Mouse (Mus musculus): Measurements from ENCODE around the gene Ap1ar. TPM values are rescaled to one million over a fixed set of nuclear protein-coding genes. Genes with fewer than 3 reads are reported as not detected.
"Not testable (repeated sequence)": the region's sequence is repeated elsewhere in the genome, so short reads cannot be mapped to it uniquely, and the experiment has no call there.

Gene Ap1ar
- polyA plus RNA-seq, 1 experiment from 2014 or later, result 32.2 TPM

DNA sequence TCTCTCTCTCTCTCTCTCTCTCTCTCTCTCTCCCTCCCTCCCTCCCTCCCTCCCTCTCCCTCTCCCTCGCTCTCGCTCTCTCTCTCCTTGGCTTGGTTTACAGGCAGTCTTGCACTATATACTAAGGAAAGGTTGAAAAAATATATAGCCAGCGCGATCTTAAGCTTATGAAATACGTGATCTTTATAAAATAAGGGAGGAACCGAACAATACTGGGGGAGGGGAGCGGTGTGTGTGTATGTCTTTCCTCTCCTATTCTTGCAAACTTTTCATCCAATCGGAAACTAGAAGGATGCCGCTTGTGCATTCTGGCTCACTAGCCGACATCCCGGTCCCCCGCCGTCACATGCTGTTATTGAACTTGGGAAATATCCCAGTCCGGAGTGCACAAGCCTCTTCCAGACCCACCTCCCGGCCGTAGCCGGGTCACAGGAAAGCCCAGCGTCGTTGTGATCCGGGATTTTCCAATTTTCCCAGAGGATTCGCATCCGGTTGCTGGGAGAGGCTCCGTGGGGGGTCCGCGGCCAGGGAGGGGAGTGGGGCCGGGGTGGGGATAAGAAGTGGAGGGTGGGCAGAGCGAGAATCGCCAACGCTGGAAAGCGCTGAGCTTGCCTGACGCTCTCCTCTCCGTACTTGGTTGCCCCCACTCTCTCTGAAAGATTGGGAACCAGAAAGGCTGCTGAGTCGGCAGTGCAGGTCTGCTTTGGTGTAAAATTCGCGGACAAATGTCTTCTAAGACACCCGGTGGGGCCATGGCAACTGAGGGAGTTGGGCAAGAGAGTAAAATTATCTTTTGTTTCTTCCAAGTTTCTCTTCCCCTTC lies 46.9 kb downstream of the Ap1ar start:
- Histone ChIP-seq H3K36me3 (ENCODE audit: control insufficient read depth, insufficient read depth, low read length) (no peaks in the 10 kb centered on the region), H3K4me1 (replicated peaks; ENCODE audit: control insufficient read depth, insufficient read depth) (peaks cover 3% of the 10 kb centered on the region), H3K9ac (ENCODE audit: low read length) (peak overlapping the region; percentile 70), H3K9me3 (ENCODE audit: control insufficient read depth, low read length) (no peaks in the 10 kb centered on the region), H3K4me3 (ENCODE audit: low read depth, low read length) (peak overlapping the region; percentile 62), H3K27ac (replicated peaks) (peak overlapping the region; percentile 75), H3K4me2 (replicated peaks; ENCODE audit: low read depth) (peak overlapping the region; percentile 97), H3K27me3 (ENCODE audit: control insufficient read depth, insufficient read depth, low read length) (no peaks in the 10 kb centered on the region)
- no peak for TF ChIP-seq EP300 (optimal IDR thresholded peaks at IDR 0.05)
- no peak for TF ChIP-seq CTCF (IDR thresholded peaks at IDR 0.05; ENCODE audit: low read depth)
- peak; percentile 61 for ATAC-seq (ENCODE audit: low FRiP score, low TSS enrichment)
- WGBS, result under 1% methylated on average over 34 of the region's 36 CpGs
- DNase-seq (ENCODE audit: low spot score), result peak; percentile 47

DNA sequence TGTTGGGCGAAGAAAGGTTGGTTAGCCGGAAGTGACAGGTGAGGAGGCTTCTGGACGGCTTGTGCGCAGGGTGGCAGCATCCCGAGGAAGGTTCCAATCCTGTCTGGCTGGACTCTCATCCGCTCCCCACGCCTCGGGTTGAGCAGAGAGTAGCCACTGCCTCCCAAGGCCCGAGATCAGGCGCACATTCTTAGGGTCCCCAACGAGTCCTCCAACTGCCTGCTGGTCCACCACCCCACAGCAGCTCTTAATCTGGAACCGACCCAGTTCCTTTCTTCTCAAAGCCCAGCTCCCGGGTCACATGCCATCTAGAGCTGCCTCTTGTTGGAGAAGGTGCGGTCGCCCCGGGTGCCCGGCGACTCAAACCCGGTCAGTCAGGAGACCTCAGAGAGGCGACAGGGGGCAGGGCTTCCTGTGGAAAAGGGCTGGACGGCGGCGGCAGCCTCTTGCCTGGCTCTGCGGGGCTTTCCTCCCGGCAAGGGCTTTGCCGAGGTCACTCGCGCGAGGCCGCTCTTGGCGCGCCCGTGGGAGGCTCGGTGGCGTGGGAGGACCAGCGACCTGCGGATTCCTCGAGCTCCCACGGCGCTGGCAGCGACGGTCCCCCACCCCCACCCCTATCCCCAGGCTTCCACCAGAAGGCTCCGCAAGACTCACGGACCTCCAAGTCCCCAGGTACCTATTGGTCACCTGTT lies 47.7 kb downstream of the Ap1ar start, which contains the start of gene Tifa:
Gene Tifa, plus strand, starts transcription at position 306 of the 692 bp plus-strand sequence.
- Histone ChIP-seq H3K36me3 (ENCODE audit: control insufficient read depth, insufficient read depth, low read length) (no peaks in the 10 kb centered on the region), H3K27me3 (ENCODE audit: control insufficient read depth, insufficient read depth, low read length) (no peaks in the 10 kb centered on the region), H3K4me3 (ENCODE audit: low read depth, low read length) (peak within 1 kb of the TSS; percentile 62), H3K9ac (ENCODE audit: low read length) (peak within 1 kb of the TSS; percentile 70), H3K27ac (replicated peaks) (peak within 1 kb of the TSS; percentile 75), H3K4me2 (replicated peaks; ENCODE audit: low read depth) (peak within 1 kb of the TSS; percentile 97), H3K9me3 (ENCODE audit: control insufficient read depth, low read length) (no peaks in the 10 kb centered on the region), H3K4me1 (replicated peaks; ENCODE audit: control insufficient read depth, insufficient read depth) (peaks cover 3% of the 10 kb centered on the region)
- peak; percentile 67 for DNase-seq (ENCODE audit: low spot score)
- peak; percentile 81 for ATAC-seq (ENCODE audit: low FRiP score, low TSS enrichment)
- 2% methylated on average over 44 of the region's 44 CpGs for WGBS
- TF ChIP-seq CTCF (IDR thresholded peaks at IDR 0.05; ENCODE audit: low read depth) (peak; percentile 45; the same call in 1 of the 2 replicates), EP300 (optimal IDR thresholded peaks at IDR 0.05) (no peak)

DNA sequence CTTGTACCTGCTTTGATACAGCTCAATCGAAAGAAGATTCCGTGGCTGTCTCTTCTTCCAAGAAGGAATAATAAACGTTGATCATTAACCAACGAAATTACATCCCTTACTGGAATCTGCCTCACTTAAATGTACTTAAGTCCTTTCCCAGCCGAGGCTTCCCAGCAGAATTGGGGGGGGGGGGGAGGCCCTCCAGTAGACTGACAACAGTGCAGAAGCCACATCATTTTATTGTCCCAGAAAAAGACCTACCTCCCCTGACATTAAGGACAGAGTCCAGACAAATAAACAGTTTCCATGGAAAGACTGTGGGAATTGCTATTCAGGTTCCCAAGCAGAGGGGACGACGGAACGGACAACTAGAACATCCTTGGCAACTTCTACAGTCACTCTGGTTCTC lies 48.4 kb downstream of the Ap1ar start:
- Histone ChIP-seq H3K4me2 (replicated peaks; ENCODE audit: low read depth) (peak overlapping the region; percentile 97), H3K27me3 (ENCODE audit: control insufficient read depth, insufficient read depth, low read length) (no peaks in the 10 kb centered on the region), H3K36me3 (ENCODE audit: control insufficient read depth, insufficient read depth, low read length) (no peaks in the 10 kb centered on the region), H3K4me3 (ENCODE audit: low read depth, low read length) (no peak overlapping the region), H3K9ac (ENCODE audit: low read length) (no peak overlapping the region), H3K27ac (replicated peaks) (no peak overlapping the region), H3K4me1 (replicated peaks; ENCODE audit: control insufficient read depth, insufficient read depth) (peaks cover 3% of the 10 kb centered on the region), H3K9me3 (ENCODE audit: control insufficient read depth, low read length) (no peaks in the 10 kb centered on the region)
- TF ChIP-seq CTCF (IDR thresholded peaks at IDR 0.05; ENCODE audit: low read depth) (no peak), EP300 (optimal IDR thresholded peaks at IDR 0.05) (no peak)
- ATAC-seq (ENCODE audit: low FRiP score, low TSS enrichment) (no peak), DNase-seq (ENCODE audit: low spot score) (no peak)
- 40% methylated on average over 8 of the region's 8 CpGs for WGBS

DNA sequence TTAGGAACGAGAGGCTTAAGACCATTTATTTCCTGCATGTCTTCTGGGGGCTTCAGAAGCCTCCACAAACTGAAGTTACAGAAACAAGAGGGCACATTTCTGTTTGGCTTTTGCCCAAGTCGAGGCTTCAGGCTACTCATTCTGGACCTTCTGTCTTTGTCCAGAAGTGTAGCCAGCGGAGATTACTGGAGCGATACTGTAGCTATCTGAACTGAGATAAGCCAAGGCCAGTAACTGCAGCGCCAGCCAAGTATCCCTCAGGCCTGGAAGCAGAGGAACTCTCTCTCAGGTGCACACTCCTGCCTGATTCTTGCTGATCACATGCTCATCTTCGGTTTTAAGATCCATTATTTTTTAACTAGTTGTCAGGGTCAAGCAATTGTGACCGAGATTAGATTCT lies 49.3 kb downstream of the Ap1ar start:
- H3K36me3 ChIP-seq (ENCODE audit: control insufficient read depth, insufficient read depth, low read length), result no peaks in the 10 kb centered on the region
- ATAC-seq (ENCODE audit: low FRiP score, low TSS enrichment) (no peak), DNase-seq (ENCODE audit: low spot score) (no peak)
- TF ChIP-seq CTCF (IDR thresholded peaks at IDR 0.05; ENCODE audit: low read depth) (no peak), EP300 (optimal IDR thresholded peaks at IDR 0.05) (no peak)
- WGBS, result 63% methylated on average over 7 of the region's 7 CpGs
- H3K27me3 ChIP-seq (ENCODE audit: control insufficient read depth, insufficient read depth, low read length), result no peaks in the 10 kb centered on the region
- H3K9me3 ChIP-seq (ENCODE audit: control insufficient read depth, low read length), result no peaks in the 10 kb centered on the region
- H3K9ac ChIP-seq (ENCODE audit: low read length), result no peak overlapping the region
- no peak overlapping the region for H3K4me3 ChIP-seq (ENCODE audit: low read depth, low read length)
- no peak overlapping the region for H3K4me2 ChIP-seq (replicated peaks; ENCODE audit: low read depth)
- H3K4me1 ChIP-seq (replicated peaks; ENCODE audit: control insufficient read depth, insufficient read depth), result peaks cover 3% of the 10 kb centered on the region
- no peak overlapping the region for H3K27ac ChIP-seq (replicated peaks)

DNA sequence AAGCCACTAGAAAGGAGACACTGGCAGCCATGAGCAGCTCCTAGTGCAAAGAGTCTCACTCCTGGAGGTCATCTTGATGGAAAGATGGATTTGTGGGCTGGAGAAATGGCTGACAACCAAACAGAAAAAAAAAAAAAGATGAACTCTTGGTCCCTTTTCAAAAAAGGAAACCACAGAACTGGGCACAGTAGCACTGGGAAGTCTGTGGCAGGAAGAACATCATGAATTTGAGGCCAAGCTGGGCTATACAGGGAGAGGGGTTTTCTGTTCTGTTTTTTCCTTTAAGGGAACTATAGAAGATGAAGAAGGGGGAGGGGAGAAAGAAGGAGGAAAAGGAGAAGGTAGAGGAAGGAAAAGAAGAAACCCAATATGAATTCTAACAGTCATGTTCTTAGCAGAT lies 50.3 kb downstream of the Ap1ar start:
- Histone ChIP-seq H3K9ac (ENCODE audit: low read length) (no peak overlapping the region), H3K27ac (replicated peaks) (no peak overlapping the region), H3K4me3 (ENCODE audit: low read depth, low read length) (no peak overlapping the region), H3K4me2 (replicated peaks; ENCODE audit: low read depth) (no peak overlapping the region), H3K36me3 (ENCODE audit: control insufficient read depth, insufficient read depth, low read length) (no peaks in the 10 kb centered on the region), H3K27me3 (ENCODE audit: control insufficient read depth, insufficient read depth, low read length) (no peaks in the 10 kb centered on the region), H3K4me1 (replicated peaks; ENCODE audit: control insufficient read depth, insufficient read depth) (peaks cover 3% of the 10 kb centered on the region), H3K9me3 (ENCODE audit: control insufficient read depth, low read length) (no peaks in the 10 kb centered on the region)
- TF ChIP-seq EP300 (optimal IDR thresholded peaks at IDR 0.05) (no peak), CTCF (IDR thresholded peaks at IDR 0.05; ENCODE audit: low read depth) (no peak)
- ATAC-seq (ENCODE audit: low FRiP score, low TSS enrichment), result no peak
- DNase-seq (ENCODE audit: low spot score), result no peak

DNA sequence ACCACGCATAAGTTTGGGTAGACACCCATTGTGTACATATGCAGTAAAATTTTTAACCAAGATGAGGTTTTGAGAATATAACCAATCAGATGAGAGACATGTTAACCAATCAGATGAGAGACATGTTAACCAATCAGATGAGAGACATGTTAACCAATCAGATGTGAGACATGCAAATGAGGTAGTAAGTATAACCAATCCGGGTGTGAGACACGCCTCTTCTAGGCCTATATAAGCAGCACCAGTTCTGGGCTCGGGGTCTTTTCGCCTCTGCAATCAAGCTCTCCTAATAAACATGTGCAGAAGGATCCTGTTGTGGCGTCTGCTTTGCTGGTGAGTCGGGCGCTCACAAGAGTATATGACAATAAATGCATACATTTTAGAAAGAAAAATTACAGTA lies 53.6 kb downstream of the Ap1ar start:
- H3K9me3 ChIP-seq (ENCODE audit: control insufficient read depth, low read length); H3K4me2 ChIP-seq (replicated peaks; ENCODE audit: low read depth); H3K4me1 ChIP-seq (replicated peaks; ENCODE audit: control insufficient read depth, insufficient read depth); ATAC-seq (ENCODE audit: low FRiP score, low TSS enrichment); H3K4me3 ChIP-seq (ENCODE audit: low read depth, low read length); H3K27me3 ChIP-seq (ENCODE audit: control insufficient read depth, insufficient read depth, low read length); H3K27ac ChIP-seq (replicated peaks); H3K9ac ChIP-seq (ENCODE audit: low read length); H3K36me3 ChIP-seq (ENCODE audit: control insufficient read depth, insufficient read depth, low read length); DNase-seq (ENCODE audit: low spot score): not testable (repeated sequence)
- 95% methylated on average over 8 of the region's 8 CpGs for WGBS
